Mouse (Mus musculus): Measurements from ENCODE around the gene Adipor2.

- TF ChIP-seq ZC3H11A (IDR thresholded peaks at IDR 0.05; ENCODE audit: borderline replicate concordance, low read depth, low read length), result no peak
- no peak for TF ChIP-seq HCFC1 (IDR thresholded peaks at IDR 0.05; ENCODE audit: borderline replicate concordance, insufficient read depth, low read length)
- TF ChIP-seq MAFK (IDR thresholded peaks at IDR 0.05; ENCODE audit: insufficient read depth, low read depth, low read length), result no peak
- TF ChIP-seq CHD2 (IDR thresholded peaks at IDR 0.05; ENCODE audit: low read depth, low read length), result no peak
- no peak for TF ChIP-seq ZNF384 (IDR thresholded peaks at IDR 0.05; ENCODE audit: low read depth, low read length)
Observed at GRCm38 (mm10) chr6:119312381-119312780, 105.1 kb downstream of the Adipor2 start.
